Mouse (Mus musculus) kidney, adult 2 months (tissue): ENCODE results near the gene Ccdc91. TPM values are rescaled to one million over a fixed set of nuclear protein-coding genes. Genes with fewer than 3 reads are reported as not detected.

ENCODE experiments used
- DNase-seq: peaks from one replicate; pipeline ENCODE4 v3.0.0; 2021
- H3K27ac ChIP-seq: fragments of 200-500 bp; 2 replicates; pipeline ENCODE4 v1.5.1; 2012; ENCODE audit warnings: low read depth, low read length, control low read depth, inconsistent platforms; ENCODE audit not compliant: insufficient read depth
- H3K27me3 ChIP-seq: fragments of 200-500 bp; replicated peaks from 2 replicates; pipeline ENCODE4 v1.6.1; 2012; ENCODE audit warnings: mild to moderate bottlenecking, moderate library complexity, low read length, inconsistent platforms; ENCODE audit not compliant: control insufficient read depth, insufficient read depth
- H3K36me3 ChIP-seq: fragments of 200-500 bp; 2 replicates; pipeline ENCODE4 v1.6.1; 2012; ENCODE audit warnings: mild to moderate bottlenecking, moderate library complexity, low read length, inconsistent platforms; ENCODE audit not compliant: control insufficient read depth, insufficient read depth
- H3K4me1 ChIP-seq: fragments of 200-500 bp; 2 replicates; pipeline ENCODE4 v1.6.1; 2011; ENCODE audit warnings: low read length; ENCODE audit not compliant: control insufficient read depth, insufficient read depth
- H3K4me3 ChIP-seq: fragments of 200-500 bp; 2 replicates; pipeline ENCODE4 v1.5.1; 2011; ENCODE audit warnings: mild to moderate bottlenecking, low read depth, low read length, control low read depth; ENCODE audit not compliant: insufficient read depth
- CTCF ChIP-seq: fragments of 200-500 bp; conservative IDR thresholded peaks from 2 replicates; pipeline ENCODE4 v1.5.1; 2011; ENCODE audit warnings: low read depth, mild to moderate bottlenecking, control low read depth, low read length, moderate library complexity, mixed read lengths; ENCODE audit not compliant: insufficient read depth, insufficient read length
- POLR2A ChIP-seq: fragments of 200-500 bp; IDR thresholded peaks from one replicate; pipeline ENCODE4 v1.6.1; 2011; ENCODE audit warnings: low read depth, low read length, control low read depth
- WGBS: fragments of 180-500 bp; shearing (Covaris S2); methylation state at CpG from one replicate; pipeline ENCODE4 v1.1.7; 2018; 5-methylcytosine and 5-hydroxymethylcytosine counted together
- polyA plus RNA-seq: library from polyadenylated mRNA; depleted of rRNA; stranded (reverse); fragments of >200 nt; gene quantifications from 2 replicates; pipeline ENCODE4 v1.2.3, GENCODE M21; 2012

Ccdc91 gene
- polyA plus RNA-seq, 1 experiment, result 38.3 TPM

DNA sequence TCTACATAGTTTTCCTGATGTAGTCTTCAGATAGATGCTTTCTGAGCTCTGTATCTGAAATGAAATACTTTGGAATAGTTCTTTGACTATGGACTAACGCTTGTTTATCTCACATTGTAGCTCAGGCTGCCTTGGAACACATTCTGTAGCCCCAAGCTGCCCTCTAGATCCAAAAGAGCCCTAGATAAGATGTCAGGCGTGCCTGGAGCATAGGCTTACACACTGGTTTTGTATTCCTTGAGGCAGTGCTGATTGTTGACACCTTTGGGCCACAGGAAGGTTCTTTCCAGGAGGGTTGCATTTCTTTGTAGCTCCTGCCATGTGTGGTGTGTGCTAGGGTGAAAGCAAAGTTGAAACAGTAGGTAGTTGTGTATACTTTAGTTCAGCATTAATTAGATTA, 139.7 kb downstream of the Ccdc91 start:
- TF ChIP-seq CTCF, result no peak
- TF ChIP-seq POLR2A, result no peak
- H3K4me1 ChIP-seq, result no peaks in the 10 kb centered on the region
- H3K27ac ChIP-seq, result no peak overlapping the region
- WGBS, result 80% methylated on average over 2 of the region's 2 CpGs
- no peaks in the 10 kb centered on the region for H3K36me3 ChIP-seq
- H3K4me3 ChIP-seq, result no peak overlapping the region
- no peaks in the 10 kb centered on the region for H3K27me3 ChIP-seq
- no peak for DNase-seq

DNA sequence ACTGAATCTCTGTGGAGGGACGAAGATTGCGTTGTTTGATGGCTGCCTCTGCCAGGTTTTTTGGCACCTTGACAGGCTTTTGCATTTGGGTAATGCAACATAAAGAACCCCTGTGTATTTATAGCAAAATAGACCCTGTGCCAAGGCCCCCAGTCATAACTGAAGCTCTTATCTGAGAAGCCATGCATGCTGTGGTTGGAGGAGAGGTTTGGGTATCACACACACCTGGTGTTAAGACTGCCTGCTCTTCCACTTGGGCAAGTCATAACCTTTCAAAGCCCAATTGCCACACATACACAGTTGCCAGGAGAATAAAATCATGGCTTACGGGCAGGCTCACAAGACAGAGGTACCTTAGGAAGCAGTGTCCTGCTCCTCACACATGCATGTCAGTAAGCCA, 147.5 kb downstream of the Ccdc91 start:
- no peaks in the 10 kb centered on the region for H3K36me3 ChIP-seq
- TF ChIP-seq POLR2A (no peak), CTCF (no peak)
- no peaks in the 10 kb centered on the region for H3K4me1 ChIP-seq
- H3K4me3 ChIP-seq, result no peak overlapping the region
- no peak for DNase-seq
- WGBS, result 95% methylated on average over 3 of the region's 3 CpGs
- H3K27me3 ChIP-seq, result no peaks in the 10 kb centered on the region
- no peak overlapping the region for H3K27ac ChIP-seq

DNA sequence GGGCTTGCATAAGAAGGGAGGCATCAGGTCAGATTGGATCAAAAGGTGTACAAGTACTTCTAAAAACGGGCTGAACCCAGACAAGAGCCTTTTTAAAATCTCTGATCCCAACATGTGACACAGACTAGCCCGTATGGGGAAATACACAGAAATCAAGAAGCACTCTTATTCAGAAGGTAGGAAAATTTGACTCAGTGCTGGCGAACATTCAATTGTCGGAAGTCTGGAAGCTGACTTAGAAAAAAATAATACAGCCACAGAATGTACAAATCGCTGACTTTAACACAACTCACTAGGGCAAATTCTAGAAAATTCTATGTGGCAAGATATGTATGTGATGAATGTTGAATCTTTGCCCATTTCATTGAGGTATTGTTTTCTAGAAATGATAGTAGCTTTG, 160.8 kb downstream of the Ccdc91 start:
- Histone ChIP-seq H3K27ac (no peak overlapping the region), H3K27me3 (no peaks in the 10 kb centered on the region), H3K4me1 (no peaks in the 10 kb centered on the region), H3K36me3 (no peaks in the 10 kb centered on the region; the same call in none of the 2 replicates), H3K4me3 (no peak overlapping the region)
- 84% methylated on average over 5 of the region's 5 CpGs for WGBS
- no peak for DNase-seq
- no peak for TF ChIP-seq CTCF
- no peak for TF ChIP-seq POLR2A

DNA sequence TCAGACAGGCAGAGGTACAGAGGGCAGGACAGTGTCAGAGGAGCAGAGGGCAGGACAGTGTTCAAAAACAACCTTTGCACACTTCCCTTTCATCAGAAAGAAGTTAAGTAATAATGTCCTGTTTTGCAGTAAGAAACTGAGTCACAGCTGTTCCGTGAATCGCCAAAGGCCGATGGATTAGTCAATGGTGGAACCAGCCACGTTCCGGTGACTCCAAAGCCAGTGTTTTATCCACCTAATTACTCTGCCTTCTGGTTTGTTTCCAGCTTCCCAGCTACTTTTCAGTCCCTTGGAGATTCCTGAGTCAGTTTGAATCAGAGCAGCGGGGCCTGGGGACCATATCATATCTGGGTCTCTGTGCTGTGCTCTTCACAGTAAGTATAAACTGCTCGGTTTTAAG, 168.2 kb downstream of the Ccdc91 start:
- 89% methylated on average over 7 of the region's 7 CpGs for WGBS
- Histone ChIP-seq H3K27ac (no peak overlapping the region), H3K27me3 (no peaks in the 10 kb centered on the region), H3K36me3 (no peaks in the 10 kb centered on the region), H3K4me1 (no peaks in the 10 kb centered on the region), H3K4me3 (no peak overlapping the region)
- TF ChIP-seq POLR2A, result no peak
- no peak for DNase-seq

DNA sequence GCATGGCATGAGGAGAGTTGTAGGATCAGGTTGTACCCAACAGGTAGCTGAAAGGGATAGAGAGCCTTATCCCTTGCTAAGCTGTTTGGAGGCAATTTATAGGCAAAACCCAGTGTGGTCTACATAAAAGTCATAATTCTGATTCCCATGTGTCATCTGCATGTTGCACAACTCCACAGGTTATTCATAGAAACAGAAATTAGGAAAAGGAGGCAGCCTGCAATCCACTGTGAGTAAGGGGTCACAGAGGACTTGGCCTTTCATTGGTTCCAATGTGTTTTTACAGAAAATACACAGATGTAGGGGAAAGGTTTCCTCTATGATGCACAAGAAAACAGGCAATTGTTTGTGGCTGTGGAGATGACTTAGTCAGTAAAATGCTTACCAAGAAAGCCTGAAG, 168.8 kb downstream of the Ccdc91 start:
- no peaks in the 10 kb centered on the region for H3K36me3 ChIP-seq
- H3K4me3 ChIP-seq, result no peak overlapping the region
- H3K27ac ChIP-seq, result no peak overlapping the region
- no peaks in the 10 kb centered on the region for H3K4me1 ChIP-seq
- no peak for DNase-seq
- no peak for TF ChIP-seq CTCF
- no peak for TF ChIP-seq POLR2A
- H3K27me3 ChIP-seq, result no peaks in the 10 kb centered on the region

DNA sequence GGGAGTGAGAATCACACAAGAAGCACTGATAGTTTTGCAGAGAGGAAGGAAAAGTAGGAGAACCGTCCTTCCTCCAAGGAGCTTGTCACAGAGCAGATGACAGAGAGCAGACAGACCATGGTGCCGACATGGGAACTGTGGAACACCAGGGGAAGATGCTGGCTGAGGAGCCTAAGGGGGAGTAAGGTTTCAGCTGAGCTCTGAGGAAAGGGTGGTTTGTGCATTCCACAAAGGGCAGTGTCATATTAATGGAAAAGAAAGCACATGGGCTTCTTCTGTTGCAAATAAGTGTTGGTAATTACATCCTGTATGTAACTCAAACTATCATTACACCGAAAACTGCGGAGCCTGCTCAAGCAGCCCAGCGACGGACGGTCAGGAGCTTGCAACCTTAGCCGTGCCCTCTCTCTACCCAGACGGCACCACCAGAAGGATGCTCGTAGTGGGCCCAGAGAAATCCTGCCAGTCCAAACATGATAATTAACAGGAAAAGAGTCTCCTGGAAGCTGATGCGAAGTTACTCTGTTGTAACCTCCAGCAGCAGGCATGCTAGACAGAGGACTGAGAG, 170.9 kb downstream of the Ccdc91 start:
- H3K27me3 ChIP-seq, result no peaks in the 10 kb centered on the region
- TF ChIP-seq CTCF (no peak), POLR2A (no peak)
- no peak overlapping the region for H3K27ac ChIP-seq
- no peak overlapping the region for H3K4me3 ChIP-seq
- no peak for DNase-seq
- no peaks in the 10 kb centered on the region for H3K4me1 ChIP-seq
- no peaks in the 10 kb centered on the region for H3K36me3 ChIP-seq
- 36% methylated on average over 11 of the region's 11 CpGs for WGBS

- no peak overlapping the region for H3K27ac ChIP-seq
- TF ChIP-seq CTCF (no peak), POLR2A (no peak)
- DNase-seq, result no peak
- H3K27me3 ChIP-seq, result no peaks in the 10 kb centered on the region
- no peaks in the 10 kb centered on the region for H3K36me3 ChIP-seq
- H3K4me3 ChIP-seq, result no peak overlapping the region
- no peaks in the 10 kb centered on the region for H3K4me1 ChIP-seq
These were observed 182.4 kb downstream of the Ccdc91 start for GRCm38 (mm10) chr6:147658025-147658424.

- WGBS, result 89% methylated on average over 1 of the region's 1 CpGs
- H3K27me3 ChIP-seq, result no peaks in the 10 kb centered on the region
- no peak for DNase-seq
- H3K36me3 ChIP-seq, result no peaks in the 10 kb centered on the region
- TF ChIP-seq CTCF (no peak), POLR2A (no peak)
- H3K4me3 ChIP-seq, result no peak overlapping the region
- H3K27ac ChIP-seq, result no peak overlapping the region
- H3K4me1 ChIP-seq, result no peaks in the 10 kb centered on the region
These were observed 185.1 kb downstream of the Ccdc91 start for GRCm38 (mm10) chr6:147660718-147661117.
